Comparison of ENCODE assay signal across 37 mouse cellular contexts in the genomic region with DNA sequence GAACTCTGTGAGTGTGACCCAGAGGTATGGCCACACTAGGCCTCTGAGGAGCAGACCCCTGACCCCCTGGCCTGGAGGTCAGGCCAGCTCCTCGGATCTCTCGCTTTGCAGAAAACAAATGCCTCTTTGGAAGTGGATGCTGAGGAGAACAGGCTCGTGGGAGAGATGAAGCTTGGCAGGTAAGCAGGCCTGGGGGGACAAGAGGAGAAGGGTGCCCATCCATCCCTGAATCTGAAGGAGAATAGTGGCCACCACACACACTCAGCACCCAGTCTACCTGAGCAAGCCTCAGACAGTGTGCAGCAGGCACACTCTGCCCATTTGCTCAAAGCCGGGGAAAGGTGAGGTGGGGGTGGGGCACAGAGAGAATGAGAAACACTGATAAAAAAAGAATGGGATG. TPM values are rescaled to one million over a fixed set of nuclear protein-coding genes. Genes with fewer than 3 reads are reported as not detected.
"Had no signal": no experiment of that assay in that cellular context is flagged by ENCODE, and none has a peak within 500 bp of the region (broad histone marks: within the 10 kb centered on the region; RNA-seq: fewer than 3 reads in every experiment).

No protein-coding gene starts in this region.

- H3K4me2 ChIP-seq: embryonic facial prominence, embryonic 12.5 days; embryonic facial prominence, embryonic 13.5 days; embryonic facial prominence, embryonic 15.5 days; forebrain, embryonic 12.5 days; forebrain, embryonic 13.5 days; forebrain, embryonic 15.5 days had no signal

- H3K27me3 ChIP-seq: embryonic facial prominence, embryonic 12.5 days; embryonic facial prominence, embryonic 13.5 days; embryonic facial prominence, embryonic 15.5 days; forebrain, embryonic 12.5 days; forebrain, embryonic 13.5 days; forebrain, embryonic 15.5 days had no signal

- H3K4me1 ChIP-seq: embryonic facial prominence, embryonic 12.5 days; embryonic facial prominence, embryonic 15.5 days; forebrain, embryonic 15.5 days had no signal

- H3K9ac ChIP-seq: embryonic facial prominence, embryonic 12.5 days; embryonic facial prominence, embryonic 13.5 days; embryonic facial prominence, embryonic 15.5 days; forebrain, embryonic 12.5 days; forebrain, embryonic 13.5 days; forebrain, embryonic 15.5 days; forebrain, postnatal 0 days had no signal

- H3K9me3 ChIP-seq: embryonic facial prominence, embryonic 10.5 days; embryonic facial prominence, embryonic 12.5 days; embryonic facial prominence, embryonic 13.5 days; embryonic facial prominence, embryonic 15.5 days; forebrain, embryonic 10.5 days; forebrain, embryonic 12.5 days; forebrain, embryonic 13.5 days; forebrain, embryonic 15.5 days had no signal

- ATAC-seq: forebrain, embryonic 13.5 days; forebrain, embryonic 14.5 days; forebrain, embryonic 15.5 days; forebrain, embryonic 16.5 days; forebrain, postnatal 0 days had no signal

- H3K36me3 ChIP-seq: embryonic facial prominence, embryonic 10.5 days; embryonic facial prominence, embryonic 12.5 days; embryonic facial prominence, embryonic 13.5 days; embryonic facial prominence, embryonic 15.5 days; forebrain, embryonic 10.5 days; forebrain, embryonic 12.5 days; forebrain, embryonic 15.5 days had no signal

- DNase-seq: cerebellum, adult 2 months; cerebellum, adult 8-10 months; cerebellum, adult 9-10 months; cerebellum, adult 9-11 months; cerebellum, postnatal 10 days; cerebellum, postnatal 14 days; cerebellum, postnatal 25 days; cerebellum, postnatal 36 days; embryo, embryonic 11 days; forebrain, postnatal 0 days; gastrocnemius, postnatal 14 days; gastrocnemius, postnatal 25 days; gastrocnemius, postnatal 36 days; heart, adult 18-20 months; heart, adult 2 months had no signal

- H3K27ac ChIP-seq: embryonic facial prominence, embryonic 10.5 days; embryonic facial prominence, embryonic 12.5 days; embryonic facial prominence, embryonic 13.5 days; embryonic facial prominence, embryonic 15.5 days; forebrain, embryonic 10.5 days; forebrain, embryonic 12.5 days; forebrain, embryonic 13.5 days; forebrain, embryonic 15.5 days; gastrocnemius, adult 2 months; heart, adult 2 months had no signal

- H3K4me3 ChIP-seq: embryonic facial prominence, embryonic 10.5 days; embryonic facial prominence, embryonic 12.5 days; embryonic facial prominence, embryonic 13.5 days; embryonic facial prominence, embryonic 15.5 days; erythroblast, embryonic 14.5 days; forebrain, embryonic 10.5 days; forebrain, embryonic 12.5 days; forebrain, embryonic 13.5 days; forebrain, embryonic 15.5 days; gastrocnemius, adult 2 months; heart, adult 2 months had no signal

RNA-seq across cellular contexts. Expression of a gene that starts 17.9 kb away (rescaled TPM):
- total RNA-seq: common myeloid progenitor, adult 5-6 weeks; forebrain, postnatal 0 days; gastrocnemius, adult 18-20 months; gastrocnemius, adult 2 months; gastrocnemius, adult 8-10 months; gastrocnemius, postnatal 14 days; gastrocnemius, postnatal 25 days; gastrocnemius, postnatal 36 days; gastrocnemius, postnatal 4 days; granulocyte monocyte progenitor cell, adult 5-6 weeks; heart, adult 18-20 months had no signal
- polyA plus RNA-seq: cerebellum, adult 2 months; cortical plate, adult 2 months; embryonic facial prominence, embryonic 10.5 days; embryonic facial prominence, embryonic 11.5 days; embryonic facial prominence, embryonic 12.5 days; embryonic facial prominence, embryonic 13.5 days; embryonic facial prominence, embryonic 14.5 days; embryonic facial prominence, embryonic 15.5 days; erythroblast, embryonic 14.5 days; forebrain, embryonic 10.5 days; forebrain, embryonic 11.5 days; forebrain, embryonic 12.5 days; forebrain, embryonic 13.5 days; forebrain, embryonic 14.5 days; forebrain, embryonic 15.5 days; forebrain, embryonic 16.5 days; forebrain, postnatal 0 days; frontal cortex, adult 2 months; heart, adult 2 months had no signal

RNA-seq across cellular contexts. Expression of a gene that starts 46.8 kb away (rescaled TPM):
- total RNA-seq: common myeloid progenitor, adult 5-6 weeks; granulocyte monocyte progenitor cell, adult 5-6 weeks had no signal
